In genomic region chr4:120405144-120405805, GRCm38 (mm10) we compare ENCODE assay signal across 8 mouse cellular contexts. TPM values are rescaled to one million over a fixed set of nuclear protein-coding genes. Genes with fewer than 3 reads are reported as not detected.
DNase-seq lines count a peak whose midpoint lies in the region; ATAC-seq lines count a peak whose summit lies in the region.

Gene Scmh1, plus strand, starts transcription at chr4:120405281.

- no peaks in the 10 kb centered on the region for H3K9me3 ChIP-seq in lung, embryonic 16.5 days (ENCODE audit: control insufficient read depth, low read length)

- DNase-seq in NIH3T3 (ENCODE audit: low read depth) = peak; percentile 92
- DNase-seq in cerebellum, adult 9-11 months = peak; percentile 70
- peak in 1 of 2 experiments; percentile 36 for DNase-seq in frontal cortex, adult 2 months (ENCODE audit: extremely low spot score in 1 of 2, low spot score in 1 of 2)
- DNase-seq in layer of hippocampus, adult 9-11 months = peak; percentile 32
- DNase-seq in ovary, adult 18-20 months (ENCODE audit: low spot score) = peak; percentile 47
- DNase-seq in thymus, postnatal 10 days (ENCODE audit: low spot score in 2 of 2) = peak; percentile 71 to 82

- under 1% methylated on average over 71 of the region's 102 CpGs for WGBS in lung, embryonic 16.5 days

- peak within 1 kb of the TSS; percentile 60 for H3K4me2 ChIP-seq in lung, embryonic 16.5 days (ENCODE audit: low read depth, low read length)

- H3K27ac ChIP-seq in lung, embryonic 16.5 days (ENCODE audit: low read length) = peak within 1 kb of the TSS; percentile 92

- peaks cover 6% of the 10 kb centered on the region for H3K4me1 ChIP-seq in lung, embryonic 16.5 days (replicated peaks; ENCODE audit: control insufficient read depth, insufficient read depth, low read length)

- H3K36me3 ChIP-seq in lung, embryonic 16.5 days (ENCODE audit: control insufficient read depth, insufficient read depth, low read length) = no peaks in the 10 kb centered on the region

- H3K4me3 ChIP-seq in lung, embryonic 16.5 days (ENCODE audit: low read length) = peak within 1 kb of the TSS; percentile 72

- peak; percentile 6 to 46; a peak in 2 of 4 replicates for ATAC-seq in hematopoietic stem cell, adult 5-6 weeks (replicated peaks in 1 of 2; ENCODE audit: insufficient read depth in 1 of 2, low FRiP score in 2 of 2, low TSS enrichment in 1 of 2, low read depth in 1 of 2, poor library complexity in 2 of 2, severe bottlenecking in 2 of 2)
- ATAC-seq in lung, embryonic 16.5 days (ENCODE audit: low read depth) = peak; percentile 86

- peak within 1 kb of the TSS; percentile 93 for H3K9ac ChIP-seq in lung, embryonic 16.5 days (ENCODE audit: low read length)

- no peaks in the 10 kb centered on the region for H3K27me3 ChIP-seq in lung, embryonic 16.5 days (ENCODE audit: control insufficient read depth, insufficient read depth, low read depth, low read length)

RNA-seq across cellular contexts. Expression of gene Scmh1, which starts in this region (rescaled TPM):
- polyA plus RNA-seq in frontal cortex, adult 2 months (2012; rRNA removed) = 93.0 and 95.1 TPM in 2 replicates
- total RNA-seq in hematopoietic stem cell, adult 5-6 weeks (2017) = 22.8 and 24.0 TPM in 2 replicates
- polyA plus RNA-seq in lung, embryonic 16.5 days (2015; fragmentation: Nextera tagmentation; extraction: Ambion mirVana) = 38.5 and 43.2 TPM in 2 replicates
